Comparison of ENCODE assay signal across 23 mouse cellular contexts in genomic region chr15:74387533-74387932, GRCm38 (mm10).
A peak's percentile ranks its signal among the peaks of the same experiment; 100 is the strongest.
DNase-seq lines count a peak whose midpoint lies in the region; ATAC-seq and TF ChIP-seq lines count a peak whose summit lies in the region.
"Had no signal": no experiment of that assay in that cellular context is flagged by ENCODE, and none has a peak within 500 bp of the region (broad histone marks: within the 10 kb centered on the region; RNA-seq: fewer than 3 reads in every experiment).

No protein-coding gene starts in this region.

- TF ChIP-seq CTCF in ES-Bruce4 (IDR thresholded peaks at IDR 0.05; ENCODE audit: low read depth, low read length) = no peak

- H3K27ac ChIP-seq in forebrain, embryonic 11.5 days (ENCODE audit: low read depth, low read length) = no peak overlapping the region
- H3K27ac ChIP-seq in forebrain, embryonic 16.5 days (ENCODE audit: low read length) = no peak overlapping the region
- H3K27ac ChIP-seq in ES-Bruce4 (ENCODE audit: insufficient read depth, low read length) = peak overlapping the region; percentile 57
- H3K27ac ChIP-seq in midbrain, embryonic 13.5 days = no peak overlapping the region
- H3K27ac ChIP-seq: heart, embryonic 15.5 days; hindbrain, postnatal 0 days; kidney, embryonic 15.5 days; neural tube, embryonic 15.5 days; stomach, embryonic 15.5 days had no signal

- 17% methylated on average over 3 of the region's 3 CpGs for WGBS in forebrain, embryonic 11.5 days
- WGBS in forebrain, embryonic 16.5 days = 7% methylated on average over 3 of the region's 3 CpGs
- 9% methylated on average over 3 of the region's 3 CpGs for WGBS in midbrain, embryonic 13.5 days

- H3K36me3 ChIP-seq in forebrain, embryonic 11.5 days (ENCODE audit: control insufficient read depth, insufficient read depth, low read length) = no peaks in the 10 kb centered on the region
- H3K36me3 ChIP-seq in forebrain, embryonic 16.5 days (ENCODE audit: control insufficient read depth, insufficient read depth) = no peaks in the 10 kb centered on the region
- H3K36me3 ChIP-seq in ES-Bruce4 (ENCODE audit: control insufficient read depth, insufficient read depth, low read length, poor library complexity, severe bottlenecking) = no peaks in the 10 kb centered on the region
- no peaks in the 10 kb centered on the region for H3K36me3 ChIP-seq in midbrain, embryonic 13.5 days
- H3K36me3 ChIP-seq: heart, embryonic 15.5 days; kidney, embryonic 15.5 days; neural tube, embryonic 15.5 days; stomach, embryonic 15.5 days had no signal

- H3K9ac ChIP-seq in forebrain, embryonic 11.5 days (ENCODE audit: low read length) = no peak overlapping the region
- H3K9ac ChIP-seq in forebrain, embryonic 16.5 days (replicated peaks; ENCODE audit: low read depth, low read length) = no peak overlapping the region
- H3K9ac ChIP-seq in ES-Bruce4 (ENCODE audit: low read depth, poor library complexity, severe bottlenecking) = no peak overlapping the region
- no peak overlapping the region for H3K9ac ChIP-seq in midbrain, embryonic 13.5 days (replicated peaks)
- H3K9ac ChIP-seq: heart, embryonic 15.5 days; kidney, embryonic 15.5 days; neural tube, embryonic 15.5 days; stomach, embryonic 15.5 days had no signal

- H3K4me1 ChIP-seq in forebrain, embryonic 11.5 days (replicated peaks; ENCODE audit: control insufficient read depth, insufficient read depth, low read length) = peaks cover 5% of the 10 kb centered on the region; the same call in 1 of the 2 replicates
- H3K4me1 ChIP-seq in forebrain, embryonic 16.5 days (replicated peaks; ENCODE audit: control insufficient read depth, insufficient read depth, low read length) = 0 out of 2 replicates have a peak, but pooled peaks cover 6% of the 10 kb centered on the region
- peaks cover 13% of the 10 kb centered on the region for H3K4me1 ChIP-seq in ES-Bruce4 (ENCODE audit: control insufficient read depth, insufficient read depth, low read length)
- H3K4me1 ChIP-seq in midbrain, embryonic 13.5 days (replicated peaks) = peaks cover 26% of the 10 kb centered on the region
- H3K4me1 ChIP-seq: heart, embryonic 15.5 days; kidney, embryonic 15.5 days; stomach, embryonic 15.5 days had no signal

- no peaks in the 10 kb centered on the region for H3K9me3 ChIP-seq in forebrain, embryonic 11.5 days (ENCODE audit: control insufficient read depth, low read length)
- H3K9me3 ChIP-seq in forebrain, embryonic 16.5 days (ENCODE audit: control insufficient read depth, low read length) = no peaks in the 10 kb centered on the region
- no peaks in the 10 kb centered on the region for H3K9me3 ChIP-seq in ES-Bruce4 (replicated peaks; ENCODE audit: control insufficient read depth, insufficient read depth, low read length, poor library complexity, severe bottlenecking)
- no peaks in the 10 kb centered on the region for H3K9me3 ChIP-seq in midbrain, embryonic 13.5 days
- H3K9me3 ChIP-seq: heart, embryonic 15.5 days; kidney, embryonic 15.5 days; neural tube, embryonic 15.5 days; stomach, embryonic 15.5 days had no signal

- ATAC-seq in forebrain, embryonic 11.5 days (replicated peaks; ENCODE audit: low FRiP score) = peak; percentile 30; the same call in 1 of the 2 replicates
- ATAC-seq in forebrain, embryonic 16.5 days = no peak
- peak; percentile 40; the same call in 1 of the 2 replicates for ATAC-seq in midbrain, embryonic 13.5 days
- ATAC-seq: CD4-positive, CD25-positive, alpha-beta regulatory T cell, adult 4 months; hindbrain, postnatal 0 days; intestine, embryonic 16.5 days had no signal

- TF ChIP-seq EP300 in ES-Bruce4 (IDR thresholded peaks at IDR 0.05; ENCODE audit: insufficient read depth, low read depth, low read length) = peak; percentile 89

- no peak for DNase-seq in forebrain, embryonic 11.5 days (ENCODE audit: low spot score)
- DNase-seq in WW6 (ENCODE audit: low read depth, low spot score) = peak; percentile 40
- DNase-seq in kidney, adult 9 months = no peak
- DNase-seq in cerebellum, adult 11 months = no peak
- DNase-seq: adrenal gland, postnatal 14 days; cerebellum, adult 11-12 months; cerebellum, postnatal 10 days; heart, postnatal 36 days; kidney, postnatal 36 days; layer of hippocampus, postnatal 36 days; right cerebral cortex, adult 18-20 months; thymus, adult 18-20 months; thymus, postnatal 36 days had no signal

- no peaks in the 10 kb centered on the region for H3K27me3 ChIP-seq in forebrain, embryonic 11.5 days (ENCODE audit: control insufficient read depth, insufficient read depth, low read length)
- no peaks in the 10 kb centered on the region for H3K27me3 ChIP-seq in forebrain, embryonic 16.5 days (replicated peaks; ENCODE audit: control insufficient read depth, insufficient read depth, low read length)
- H3K27me3 ChIP-seq in ES-Bruce4 (ENCODE audit: control insufficient read depth, insufficient read depth, low read length, poor library complexity, severe bottlenecking) = no peaks in the 10 kb centered on the region
- H3K27me3 ChIP-seq in midbrain, embryonic 13.5 days = no peaks in the 10 kb centered on the region
- H3K27me3 ChIP-seq: kidney, embryonic 15.5 days; neural tube, embryonic 15.5 days; stomach, embryonic 15.5 days had no signal

- H3K4me3 ChIP-seq in forebrain, embryonic 11.5 days (ENCODE audit: low read depth, low read length) = no peak overlapping the region
- no peak overlapping the region for H3K4me3 ChIP-seq in forebrain, embryonic 16.5 days (replicated peaks; ENCODE audit: low read length)
- H3K4me3 ChIP-seq in ES-Bruce4 (ENCODE audit: low read depth, low read length) = no peak overlapping the region
- no peak overlapping the region for H3K4me3 ChIP-seq in midbrain, embryonic 13.5 days (replicated peaks)
- H3K4me3 ChIP-seq: heart, embryonic 15.5 days; kidney, embryonic 15.5 days; neural tube, embryonic 15.5 days; stomach, embryonic 15.5 days had no signal

- no peak overlapping the region for H3K4me2 ChIP-seq in forebrain, embryonic 11.5 days (ENCODE audit: low read depth, low read length, severe bottlenecking)
- no peak overlapping the region for H3K4me2 ChIP-seq in forebrain, embryonic 16.5 days (ENCODE audit: low read length)
- H3K4me2 ChIP-seq in midbrain, embryonic 13.5 days (replicated peaks) = no peak overlapping the region
- H3K4me2 ChIP-seq: heart, embryonic 15.5 days; kidney, embryonic 15.5 days; neural tube, embryonic 15.5 days; stomach, embryonic 15.5 days had no signal

- no peak for TF ChIP-seq POLR2A in ES-Bruce4 (IDR thresholded peaks at IDR 0.05; ENCODE audit: insufficient read depth, low read length)
